Mouse (Mus musculus) heart, embryonic 12.5 days (tissue): ENCODE data around the gene Cyp11a1. TPM values are rescaled to one million over a fixed set of nuclear protein-coding genes. Genes with fewer than 3 reads are reported as not detected.
A peak's percentile ranks its signal among the peaks of the same experiment; 100 is the strongest.

Experiments used
- ATAC-seq: fragments of 200-750 bp; cut with Nextera tagmentation; 2 replicates; pipeline ENCODE4 v1.8.0; 2017; ENCODE audit warnings: moderate TSS enrichment, moderate library complexity; ENCODE audit not compliant: insufficient number of reproducible peaks, low FRiP score
- H3K27ac ChIP-seq: fragments of 300-500 bp; sonication (generic); 2 replicates; pipeline ENCODE4 v1.5.1; 2016; ENCODE audit warnings: mild to moderate bottlenecking, moderate library complexity; ENCODE audit not compliant: poor library complexity, severe bottlenecking
- H3K27me3 ChIP-seq: fragments of 300-500 bp; sonication (generic); replicated peaks from 2 replicates; pipeline ENCODE4 v1.6.1; 2016; ENCODE audit warnings: mild to moderate bottlenecking, moderate library complexity
- H3K36me3 ChIP-seq: fragments of 300-500 bp; sonication (generic); 2 replicates; pipeline ENCODE4 v1.6.1; 2016; ENCODE audit warnings: mild to moderate bottlenecking, moderate library complexity
- H3K4me1 ChIP-seq: fragments of 300-500 bp; sonication (generic); replicated peaks from 2 replicates; pipeline ENCODE4 v1.6.1; 2016; ENCODE audit warnings: mild to moderate bottlenecking
- H3K4me2 ChIP-seq: fragments of 300-500 bp; sonication (generic); 2 replicates; pipeline ENCODE4 v1.6.1; 2016; ENCODE audit warnings: mild to moderate bottlenecking, moderate library complexity
- H3K4me3 ChIP-seq: fragments of 300-500 bp; sonication (generic); 2 replicates; pipeline ENCODE4 v1.5.1; 2016; ENCODE audit warnings: mild to moderate bottlenecking
- H3K9ac ChIP-seq: fragments of 300-500 bp; sonication (generic); 2 replicates; pipeline ENCODE4 v1.6.1; 2016; ENCODE audit warnings: mild to moderate bottlenecking, moderate library complexity
- H3K9me3 ChIP-seq: fragments of 300-500 bp; sonication (generic); replicated peaks from 2 replicates; pipeline ENCODE4 v1.6.1; 2016; ENCODE audit warnings: mild to moderate bottlenecking, moderate library complexity
- WGBS: fragments of 180-500 bp; shearing (Covaris S2); methylation state at CpG from one replicate; pipeline ENCODE4 v1.1.7; 2016; 5-methylcytosine and 5-hydroxymethylcytosine counted together
- polyA plus RNA-seq: library from polyadenylated mRNA; unstranded; fragments of >200 nt; fragmentation: Nextera tagmentation; extraction: Ambion mirVana; gene quantifications from 2 replicates; pipeline ENCODE4 v1.2.1, GENCODE M21; 2016

Cyp11a1 gene
- polyA plus RNA-seq, 1 experiment from 2014 or later: not detected

DNA sequence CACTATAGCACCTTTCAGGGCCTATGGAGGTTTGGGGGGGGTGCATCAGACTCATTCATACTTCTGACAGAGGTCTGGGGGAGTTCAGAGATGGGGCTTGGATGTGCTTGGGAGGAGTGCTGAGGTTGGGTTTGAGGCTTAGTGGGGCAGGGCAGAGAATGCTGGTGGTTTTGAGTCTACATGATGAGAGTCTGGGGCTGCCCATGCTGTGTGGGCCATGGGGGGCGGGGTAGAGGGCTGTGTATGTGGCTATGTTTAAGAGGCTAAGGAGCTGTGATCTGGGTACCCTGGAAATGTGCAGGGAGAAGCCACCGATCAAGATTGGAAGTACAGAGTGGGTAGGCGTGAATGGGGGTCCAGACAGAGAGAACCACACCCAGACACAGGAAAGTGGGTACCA is 14.2 kb upstream of the Cyp11a1 start:
- WGBS: 77% methylated on average over 3 of the region's 3 CpGs

GRCm38 (mm10) chr9:57992781-57993591 is 13.2 kb upstream of the Cyp11a1 start:
- H3K27ac ChIP-seq: no peak overlapping the region
- 60% methylated on average over 8 of the region's 8 CpGs for WGBS
- no peaks in the 10 kb centered on the region for H3K9me3 ChIP-seq
- peaks cover 6% of the 10 kb centered on the region for H3K4me1 ChIP-seq
- H3K36me3 ChIP-seq: no peaks in the 10 kb centered on the region
- peaks cover 34% of the 10 kb centered on the region for H3K27me3 ChIP-seq
- H3K4me2 ChIP-seq: no peak overlapping the region
- H3K4me3 ChIP-seq: no peak overlapping the region
- H3K9ac ChIP-seq: no peak overlapping the region
- ATAC-seq: no peak

More for the DNA sequence above, 14.2 kb upstream of the Cyp11a1 start:
- no peaks in the 10 kb centered on the region for H3K9me3 ChIP-seq
- peaks cover 32% of the 10 kb centered on the region for H3K27me3 ChIP-seq
- no peak overlapping the region for H3K4me3 ChIP-seq
- no peaks in the 10 kb centered on the region for H3K36me3 ChIP-seq
- H3K4me2 ChIP-seq: no peak overlapping the region
- no peak for ATAC-seq
- no peak overlapping the region for H3K27ac ChIP-seq
- no peak overlapping the region for H3K9ac ChIP-seq
- H3K4me1 ChIP-seq: no peaks in the 10 kb centered on the region

DNA sequence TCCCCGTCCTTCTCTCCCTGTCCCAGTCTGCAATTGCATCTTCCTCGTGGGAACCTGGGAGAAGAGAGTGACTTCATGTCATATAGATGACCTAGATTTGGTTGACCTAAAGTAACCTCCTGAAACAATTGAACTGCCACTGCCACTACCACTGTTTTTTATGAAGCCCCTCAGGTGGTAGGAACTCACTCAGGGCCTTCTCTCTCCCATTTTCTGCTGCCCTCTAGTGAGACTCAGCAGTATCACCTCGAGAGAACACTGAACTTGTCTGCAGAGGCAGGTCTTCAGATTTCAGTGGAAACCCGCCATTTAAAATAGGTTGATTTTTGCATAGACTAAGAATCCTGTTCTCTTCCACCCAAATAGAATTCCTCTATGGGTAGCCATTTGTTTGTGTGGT is 10.9 kb upstream of the Cyp11a1 start:
- Histone ChIP-seq H3K4me2 (no peak overlapping the region), H3K36me3 (no peaks in the 10 kb centered on the region), H3K27ac (no peak overlapping the region), H3K4me3 (no peak overlapping the region), H3K27me3 (peaks cover 48% of the 10 kb centered on the region), H3K4me1 (peaks cover 8% of the 10 kb centered on the region), H3K9ac (no peak overlapping the region), H3K9me3 (no peaks in the 10 kb centered on the region)
- 32% methylated on average over 4 of the region's 4 CpGs for WGBS
- ATAC-seq: no peak

DNA sequence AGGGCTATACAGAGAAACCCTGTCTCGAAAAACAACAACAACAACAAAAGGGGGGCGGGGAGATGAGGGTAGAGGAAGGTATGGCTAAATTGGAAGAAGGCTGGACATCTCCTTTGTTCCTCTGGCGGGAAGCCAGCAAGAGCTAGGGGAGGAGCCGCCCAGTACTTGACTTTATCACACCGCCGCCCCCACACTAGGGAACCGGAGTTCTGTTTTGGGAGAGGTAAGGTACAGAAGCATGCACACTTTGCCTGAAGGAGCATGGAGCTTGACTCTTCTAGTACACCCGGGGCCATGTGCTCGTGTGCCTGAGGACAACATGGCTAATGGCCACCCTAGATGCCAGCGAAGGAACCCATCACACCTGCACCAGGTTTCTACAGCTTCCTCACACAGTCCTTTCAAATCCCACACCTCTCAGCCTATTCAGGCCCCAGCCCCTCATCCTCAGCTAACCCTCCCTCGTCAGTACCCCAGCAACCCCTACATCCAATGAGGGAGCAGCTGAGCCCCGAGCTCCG is 8.6 kb upstream of the Cyp11a1 start:
- peak; percentile 68; the same call in 1 of the 2 replicates for ATAC-seq
- WGBS: 17% methylated on average over 13 of the region's 13 CpGs
- Histone ChIP-seq H3K9me3 (no peaks in the 10 kb centered on the region), H3K27ac (no peak overlapping the region), H3K36me3 (no peaks in the 10 kb centered on the region), H3K9ac (0 out of 2 replicates have a peak overlapping the region, but pooled peaks have one; percentile 33), H3K4me1 (peaks cover 8% of the 10 kb centered on the region), H3K27me3 (peaks cover 62% of the 10 kb centered on the region), H3K4me3 (peak overlapping the region; percentile 37), H3K4me2 (peak overlapping the region; percentile 71)

DNA sequence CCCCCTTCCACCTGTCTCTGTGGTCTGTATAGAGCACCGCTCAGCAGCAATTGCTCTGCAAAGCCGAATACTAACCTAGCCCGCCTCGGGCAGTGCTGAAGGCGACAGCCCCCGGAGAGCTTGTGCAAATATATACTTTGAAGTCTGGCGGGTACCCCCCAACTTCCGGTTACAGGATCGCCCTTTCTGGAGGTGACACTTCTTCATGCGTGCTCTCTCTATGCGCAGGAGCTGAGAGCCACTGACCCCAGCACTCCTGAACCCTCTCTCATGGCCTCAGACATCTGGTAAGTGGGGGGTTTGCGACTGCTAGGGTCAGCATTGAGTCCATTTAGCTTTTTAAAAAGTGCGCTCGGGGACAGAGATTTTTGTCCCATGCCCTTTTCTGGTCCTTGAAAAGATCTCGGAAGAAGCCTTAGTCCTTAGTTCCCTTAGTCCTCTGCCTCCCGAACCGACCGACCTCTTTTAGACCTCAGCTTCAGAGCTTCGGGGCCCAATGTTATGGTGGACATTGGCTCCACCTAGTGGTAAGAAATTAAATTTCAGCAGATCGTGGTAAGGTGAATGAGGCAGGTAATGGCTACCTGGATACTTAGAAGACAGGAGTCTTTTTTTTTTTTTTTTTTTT is 8.1 kb upstream of the Cyp11a1 start:
- 1% methylated on average over 20 of the region's 20 CpGs for WGBS
- peaks cover 62% of the 10 kb centered on the region for H3K27me3 ChIP-seq
- no peak; the same call in none of the 2 replicates for ATAC-seq

DNA sequence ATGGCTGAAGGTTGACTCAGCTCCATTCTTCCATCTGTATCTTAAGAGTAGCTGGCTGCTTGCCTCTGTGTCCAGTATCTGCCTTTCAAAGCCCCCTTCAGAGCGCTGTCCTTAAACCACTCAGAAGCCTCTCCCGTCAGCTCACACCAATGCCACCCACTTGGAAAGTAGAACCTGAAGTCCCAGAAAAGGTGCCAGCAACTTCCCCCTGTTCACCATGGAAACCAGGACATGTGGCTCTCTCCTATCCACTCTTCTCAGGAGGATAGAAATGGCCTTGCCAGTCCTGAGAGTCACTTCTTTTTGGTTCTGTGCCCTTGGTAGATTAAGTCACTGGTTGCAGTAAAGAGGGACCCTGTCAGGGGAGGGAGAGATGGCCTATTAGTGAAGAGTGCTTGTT is 7.5 kb upstream of the Cyp11a1 start:
- Histone ChIP-seq H3K4me3 (no peak overlapping the region), H3K27ac (no peak overlapping the region), H3K27me3 (peaks cover 60% of the 10 kb centered on the region), H3K4me2 (no peak overlapping the region), H3K36me3 (no peaks in the 10 kb centered on the region), H3K4me1 (peaks cover 8% of the 10 kb centered on the region), H3K9me3 (no peaks in the 10 kb centered on the region), H3K9ac (no peak overlapping the region)
- no peak for ATAC-seq
- 46% methylated on average over 2 of the region's 2 CpGs for WGBS

More for the DNA sequence above, 8.1 kb upstream of the Cyp11a1 start:
- H3K4me2 ChIP-seq: peak overlapping the region; percentile 71
- no peaks in the 10 kb centered on the region for H3K9me3 ChIP-seq
- H3K27ac ChIP-seq: no peak overlapping the region
- 0 out of 2 replicates have a peak overlapping the region, but pooled peaks have one; percentile 33 for H3K9ac ChIP-seq
- H3K36me3 ChIP-seq: no peaks in the 10 kb centered on the region
- H3K4me3 ChIP-seq: peak overlapping the region; percentile 37
- H3K4me1 ChIP-seq: peaks cover 8% of the 10 kb centered on the region

DNA sequence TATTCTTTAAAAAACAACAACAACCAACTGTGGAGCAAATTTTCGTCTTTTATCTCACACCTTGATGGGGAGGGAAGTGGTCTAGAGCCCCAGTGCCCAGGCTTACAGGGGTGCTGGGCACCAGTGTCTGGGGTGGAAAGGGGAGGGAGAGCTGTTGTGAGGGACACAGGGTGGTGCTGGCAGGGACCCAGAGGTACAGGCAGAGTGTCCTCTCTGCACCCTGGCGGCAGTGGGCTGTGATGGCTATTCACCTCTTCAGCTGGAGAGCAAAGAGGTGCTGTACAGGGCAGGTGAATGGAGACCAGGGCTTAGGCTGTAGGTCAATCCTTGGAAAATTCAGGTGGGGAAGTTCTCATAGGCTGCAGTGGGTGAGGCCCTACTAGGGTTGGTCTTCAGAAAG is 6.5 kb upstream of the Cyp11a1 start:
- 41% methylated on average over 2 of the region's 2 CpGs for WGBS
- Histone ChIP-seq H3K4me1 (peaks cover 8% of the 10 kb centered on the region), H3K27me3 (peaks cover 59% of the 10 kb centered on the region)

DNA sequence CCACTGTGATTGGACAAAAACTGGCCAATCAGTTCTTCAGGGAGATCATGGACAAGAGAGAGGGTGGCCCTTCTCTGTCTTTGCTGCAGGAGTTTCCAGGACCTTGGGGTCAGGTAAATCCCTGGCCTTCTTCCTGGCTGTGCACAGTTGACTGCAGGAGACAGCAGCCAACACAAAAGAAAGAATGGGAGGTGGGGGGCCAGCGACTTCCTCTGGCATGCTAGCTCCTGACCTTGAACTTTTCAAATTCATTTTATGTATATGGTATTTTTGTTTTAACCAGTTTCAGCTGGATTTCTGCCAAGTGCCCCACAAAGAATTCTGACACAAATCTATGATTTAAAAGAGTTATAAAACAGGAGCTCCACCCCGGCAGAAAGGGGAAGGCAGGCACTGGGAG is 2.9 kb upstream of the Cyp11a1 start:
- no peak overlapping the region for H3K4me3 ChIP-seq
- no peak overlapping the region for H3K9ac ChIP-seq
- H3K27ac ChIP-seq: no peak overlapping the region
- H3K4me2 ChIP-seq: no peak overlapping the region
- WGBS: 32% methylated on average over 2 of the region's 2 CpGs
- peaks cover 2% of the 10 kb centered on the region; the same call in 1 of the 2 replicates for H3K4me1 ChIP-seq
- no peak for ATAC-seq
- H3K27me3 ChIP-seq: peaks cover 35% of the 10 kb centered on the region
- H3K9me3 ChIP-seq: no peaks in the 10 kb centered on the region
- H3K36me3 ChIP-seq: no peaks in the 10 kb centered on the region

More for the DNA sequence above, 6.5 kb upstream of the Cyp11a1 start:
- no peak overlapping the region for H3K27ac ChIP-seq
- no peaks in the 10 kb centered on the region for H3K36me3 ChIP-seq
- H3K9ac ChIP-seq: no peak overlapping the region
- ATAC-seq: no peak
- no peak overlapping the region for H3K4me3 ChIP-seq
- no peaks in the 10 kb centered on the region for H3K9me3 ChIP-seq
- H3K4me2 ChIP-seq: no peak overlapping the region

GRCm38 (mm10) chr9:58008336-58009014 is 2.3 kb downstream of the Cyp11a1 start:
- H3K4me3 ChIP-seq: no peak overlapping the region
- H3K36me3 ChIP-seq: no peaks in the 10 kb centered on the region
- WGBS: 50% methylated on average over 12 of the region's 12 CpGs
- 0 out of 2 replicates have a peak, but pooled peaks have one; percentile 30 for ATAC-seq
- peak overlapping the region; percentile 49 for H3K4me2 ChIP-seq
- no peaks in the 10 kb centered on the region for H3K9me3 ChIP-seq
- peak overlapping the region; percentile 19; the same call in 1 of the 2 replicates for H3K9ac ChIP-seq
- peak overlapping the region; percentile 61 for H3K27ac ChIP-seq
- peaks cover 3% of the 10 kb centered on the region; the same call in 1 of the 2 replicates for H3K27me3 ChIP-seq
- peaks cover 18% of the 10 kb centered on the region for H3K4me1 ChIP-seq

DNA sequence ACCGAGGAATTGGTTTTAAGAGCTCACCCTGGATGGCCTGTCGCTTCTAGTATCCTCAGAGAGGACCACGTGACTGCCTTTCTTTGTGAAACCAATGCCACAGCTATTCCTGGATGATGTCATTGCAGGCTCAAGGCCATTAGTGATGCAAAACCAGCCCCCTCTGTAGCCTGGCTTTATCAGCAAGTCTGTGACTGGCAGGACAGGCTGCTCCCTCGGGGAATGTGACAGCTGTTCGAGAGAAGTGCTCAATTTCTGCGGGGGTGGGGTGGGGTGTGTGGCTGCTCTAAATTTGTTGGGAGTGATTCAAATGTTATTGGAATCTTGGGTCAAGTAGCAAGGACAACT is 2.8 kb downstream of the Cyp11a1 start:
- Histone ChIP-seq H3K4me3 (no peak overlapping the region), H3K4me1 (peaks cover 18% of the 10 kb centered on the region), H3K27me3 (peaks cover 3% of the 10 kb centered on the region; the same call in 1 of the 2 replicates), H3K36me3 (no peaks in the 10 kb centered on the region), H3K27ac (peak overlapping the region; percentile 61), H3K4me2 (peak overlapping the region; percentile 49), H3K9me3 (no peaks in the 10 kb centered on the region), H3K9ac (peak overlapping the region; percentile 19; the same call in 1 of the 2 replicates)
- peak; percentile 79 for ATAC-seq
- 2% methylated on average over 6 of the region's 6 CpGs for WGBS

DNA sequence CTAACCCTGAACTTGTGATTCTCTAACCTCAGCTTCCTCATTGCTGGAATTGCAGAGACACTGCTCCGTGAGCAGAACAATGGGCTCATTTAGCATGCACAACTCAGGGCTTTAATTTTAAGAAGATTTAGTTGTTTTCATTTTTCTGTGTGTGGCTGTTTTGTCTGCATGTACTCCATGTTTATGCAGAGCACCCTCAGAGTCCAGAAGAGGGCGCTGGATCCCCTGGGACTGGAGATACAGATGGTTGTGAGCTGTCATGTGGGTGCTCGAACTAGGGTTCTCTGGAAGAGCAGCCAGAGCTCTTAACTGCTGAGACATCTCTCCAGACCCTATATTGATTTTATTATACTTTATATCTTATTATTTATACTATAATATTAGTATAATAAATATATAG is 3.4 kb downstream of the Cyp11a1 start:
- H3K4me2 ChIP-seq: no peak overlapping the region
- H3K9me3 ChIP-seq: no peaks in the 10 kb centered on the region
- no peak overlapping the region; the same call in 1 of the 2 replicates for H3K27ac ChIP-seq
- H3K4me3 ChIP-seq: no peak overlapping the region
- H3K9ac ChIP-seq: no peak overlapping the region
- ATAC-seq: no peak
- H3K27me3 ChIP-seq: no peaks in the 10 kb centered on the region
- peaks cover 18% of the 10 kb centered on the region for H3K4me1 ChIP-seq
- WGBS: 50% methylated on average over 3 of the region's 3 CpGs
- no peaks in the 10 kb centered on the region for H3K36me3 ChIP-seq
